Mouse (Mus musculus) spleen, postnatal 0 days (tissue): ENCODE measurements around the gene Olfr1225. TPM values are rescaled to one million over a fixed set of nuclear protein-coding genes. Genes with fewer than 3 reads are reported as not detected.

Source experiments
- polyA plus RNA-seq: library from polyadenylated mRNA; unstranded; fragments of >200 nt; fragmentation: Nextera tagmentation; extraction: Ambion mirVana; gene quantifications from 2 replicates; pipeline ENCODE4 v1.2.1, GENCODE M21; 2015

Gene Olfr1225
- not detected in 2 replicates for polyA plus RNA-seq

GRCm38 (mm10) chr2:89174569-89174968 is at the start of gene Olfr1225:
Gene Olfr1225 (minus strand): TSS chr2:89174669.

GRCm38 (mm10) chr2:89199948-89200347 is 25.5 kb upstream of the Olfr1225 start, which contains the start of gene Olfr1226:
Gene Olfr1226 (minus strand): TSS chr2:89200048.

GRCm38 (mm10) chr2:89163991-89164390 is 10.5 kb downstream of the Olfr1225 start, which contains the start of gene Olfr1224-ps1:
Gene Olfr1224-ps1 (minus strand): TSS chr2:89164091.

GRCm38 (mm10) chr2:89151460-89151859 is 23.0 kb downstream of the Olfr1225 start, which contains the start of gene Olfr1223:
Gene Olfr1223 (minus strand): TSS chr2:89151560.

GRCm38 (mm10) chr2:89132954-89133353 is 41.5 kb downstream of the Olfr1225 start, which contains the start of gene Olfr1222:
Gene Olfr1222 (minus strand): TSS chr2:89133054.

Other genes with a start within 250 kb of the Olfr1225 start
- gene Olfr1211, start 236.6 kb downstream of the Olfr1225 start, polyA plus RNA-seq, result not detected in 2 replicates
- not detected in 2 replicates for gene Olfr1212, start 220.7 kb downstream of the Olfr1225 start, polyA plus RNA-seq
- not detected in 2 replicates for gene Gm13762, start 194.4 kb downstream of the Olfr1225 start, polyA plus RNA-seq
- gene Olfr1214, start 182.0 kb downstream of the Olfr1225 start, polyA plus RNA-seq, result not detected in 2 replicates
- gene Olfr1215, start 167.7 kb downstream of the Olfr1225 start, polyA plus RNA-seq, result not detected in 2 replicates
- gene Olfr1216, start 156.3 kb downstream of the Olfr1225 start, polyA plus RNA-seq, result not detected in 2 replicates
- gene Olfr1217, start 142.6 kb downstream of the Olfr1225 start, polyA plus RNA-seq, result not detected in 2 replicates
- gene Olfr1218, start 113.5 kb downstream of the Olfr1225 start, polyA plus RNA-seq, result not detected in 2 replicates
- gene Olfr1219, start 91.2 kb downstream of the Olfr1225 start, polyA plus RNA-seq, result not detected in 2 replicates
- not detected in 2 replicates for gene Olfr1220, start 67.8 kb downstream of the Olfr1225 start, polyA plus RNA-seq
- gene Olfr1221, start 57.4 kb downstream of the Olfr1225 start, polyA plus RNA-seq, result not detected in 2 replicates
- gene Olfr1222, start 41.6 kb downstream of the Olfr1225 start, polyA plus RNA-seq, result not detected in 2 replicates
- not detected in 2 replicates for gene Olfr1223, start 23.1 kb downstream of the Olfr1225 start, polyA plus RNA-seq
- gene Olfr1224-ps1, start 10.6 kb downstream of the Olfr1225 start, polyA plus RNA-seq, result not detected in 2 replicates
- gene Olfr1226, start 25.4 kb upstream of the Olfr1225 start, polyA plus RNA-seq, result not detected in 2 replicates
- gene Olfr1228, start 79.4 kb upstream of the Olfr1225 start, polyA plus RNA-seq, result not detected in 2 replicates
- not detected in 2 replicates for gene Olfr1229, start 113.3 kb upstream of the Olfr1225 start, polyA plus RNA-seq
- gene Olfr1230, start 122.6 kb upstream of the Olfr1225 start, polyA plus RNA-seq, result not detected in 2 replicates
- not detected in 2 replicates for gene Olfr1231, start 132.4 kb upstream of the Olfr1225 start, polyA plus RNA-seq
- gene Olfr1232, start 155.0 kb upstream of the Olfr1225 start, polyA plus RNA-seq, result not detected in 2 replicates
- gene Olfr1233, start 167.7 kb upstream of the Olfr1225 start, polyA plus RNA-seq, result not detected in 2 replicates
- not detected in 2 replicates for gene Olfr1234, start 190.2 kb upstream of the Olfr1225 start, polyA plus RNA-seq
- not detected in 2 replicates for gene Olfr1238, start 235.0 kb upstream of the Olfr1225 start, polyA plus RNA-seq
- gene Olfr1239, start 245.7 kb upstream of the Olfr1225 start, polyA plus RNA-seq, result not detected in 2 replicates